Mouse (Mus musculus) heart, postnatal 36 days (tissue): ENCODE measurements around the gene Odf4. TPM values are rescaled to one million over a fixed set of nuclear protein-coding genes. Genes with fewer than 3 reads are reported as not detected.

Source experiments
- DNase-seq, 2 experiments: peaks; one replicate each; pipeline ENCODE4 v3.0.0; 2021 to 2022
- intact Hi-C: fragments of 180-260 bp; cut with DNase I; formaldehyde crosslinking; loops from one replicate; pipeline ENCODE4 v1.15.1; 2025
- total RNA-seq, 2 experiments: library from RNA; stranded (reverse); gene quantifications; 2 replicates each; pipeline ENCODE4 v1.2.3; 2021

The Odf4 gene
- total RNA-seq, 2 experiments from 2014 or later: not detected

DNA sequence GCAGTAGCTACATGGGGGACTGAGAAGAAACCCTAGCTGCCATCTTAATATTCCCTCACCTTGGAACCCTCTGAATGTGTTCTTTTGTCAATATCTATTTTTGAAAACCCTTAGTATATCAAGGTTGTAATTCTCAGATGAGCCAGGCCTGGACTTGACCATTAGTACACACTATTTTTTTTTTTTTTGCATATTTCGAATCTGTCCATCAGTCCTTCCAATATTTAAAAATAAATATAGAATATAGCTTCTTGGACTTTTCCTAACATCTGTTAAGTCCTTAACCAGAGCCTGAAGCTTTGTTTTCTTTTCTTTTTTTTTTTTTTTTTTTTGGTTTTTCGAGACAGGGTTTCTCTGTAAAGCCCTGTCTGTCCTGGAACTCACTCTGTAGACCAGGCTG is 43.0 kb downstream of the Odf4 start:
- intact Hi-C loops: no loop called here
- DNase-seq: no peak

- no peak for DNase-seq
- intact Hi-C loops: no loop called here
These were observed 44.8 kb downstream of the Odf4 start for GRCm38 (mm10) chr11:68882107-68882506.

- intact Hi-C loops: loop anchor here (5.0 kb wide), 1 partner anchor 337 kb away; no protein-coding TSS in a partner anchor
- no peak for DNase-seq
These were observed 48.1 kb downstream of the Odf4 start for GRCm38 (mm10) chr11:68878811-68879210.

DNA sequence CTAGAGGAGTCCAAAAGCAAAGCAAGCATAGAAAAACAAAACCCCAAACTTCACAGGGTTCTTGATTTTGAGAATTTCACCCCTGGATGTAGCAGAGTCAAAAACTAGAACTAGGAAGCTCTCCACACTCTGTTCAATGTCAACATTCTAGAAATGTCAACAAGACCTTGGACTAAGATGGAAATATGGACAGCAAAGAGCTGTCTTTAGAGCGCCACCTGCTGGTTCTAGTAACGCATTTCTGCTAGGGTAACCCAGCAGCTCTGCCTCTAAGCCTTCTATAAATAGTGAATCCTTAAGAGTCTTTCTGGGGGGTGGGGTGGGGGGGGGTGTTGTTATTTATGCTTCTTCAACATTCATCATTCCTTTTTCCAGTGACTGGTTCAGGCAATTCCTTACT is 52.0 kb downstream of the Odf4 start:
- intact Hi-C loops: loop anchor here (1.0 to 5.0 kb wide), 5 partner anchors 32 to 390 kb away; no protein-coding TSS in a partner anchor

More for the DNA sequence above, 52.0 kb downstream of the Odf4 start:
- peak; percentile 57 to 70 for DNase-seq

Other genes with a start within 250 kb of the Odf4 start
- gene Myh10, start 235.5 kb downstream of the Odf4 start, total RNA-seq: 10 to 100 TPM; 23.0 to 26.4 TPM
- gene Ndel1, start 55.2 kb downstream of the Odf4 start, total RNA-seq: 10 to 100 TPM; 60.9 to 71.3 TPM
- not detected for gene Rnf222, start 38.5 kb downstream of the Odf4 start, total RNA-seq
- 100 to 1,000 TPM; 655 to 678 TPM for gene Rpl26, start 25.5 kb downstream of the Odf4 start, total RNA-seq
- 10 to 100 TPM; 25.6 to 32.5 TPM for gene Arhgef15, start 30.4 kb upstream of the Odf4 start, total RNA-seq
- gene Slc25a35, start 41.0 kb upstream of the Odf4 start, total RNA-seq: 1 to 10 TPM; 5.0 to 5.8 TPM
- 10 to 100 TPM; 78.9 to 97.0 TPM for gene Rangrf, start 48.1 kb upstream of the Odf4 start, total RNA-seq
- 1 to 10 TPM; 5.8 to 8.3 TPM for gene Pfas, start 81.4 kb upstream of the Odf4 start, total RNA-seq
- gene Ctc1, start 88.8 kb upstream of the Odf4 start, total RNA-seq: 10 to 100 TPM; 12.5 to 14.3 TPM
- gene Aurkb, start 118.6 kb upstream of the Odf4 start, total RNA-seq: 1 to 10 TPM in 1 of 2 experiments, under 1 TPM in 1; 0.72 to 1.2 TPM
- 10 to 100 TPM; 16.0 to 17.1 TPM for gene Borcs6, start 132.6 kb upstream of the Odf4 start, total RNA-seq
- gene Tmem107, start 143.7 kb upstream of the Odf4 start, total RNA-seq: 1 to 10 TPM; 4.2 to 6.1 TPM
- 10 to 100 TPM; 50.5 to 72.7 TPM for gene Vamp2, start 161.4 kb upstream of the Odf4 start, total RNA-seq
- 10 to 100 TPM; 34.2 to 82.1 TPM for gene Per1, start 168.1 kb upstream of the Odf4 start, total RNA-seq
- gene Hes7, start 193.3 kb upstream of the Odf4 start, total RNA-seq: not detected
- gene 9130213A22Rik, start 195.5 kb upstream of the Odf4 start, total RNA-seq: under 1 TPM in 1 of 2 experiments, not detected in 1; 0.22 TPM
- gene Aloxe3, start 198.8 kb upstream of the Odf4 start, total RNA-seq: not detected
- gene Alox12b, start 229.9 kb upstream of the Odf4 start, total RNA-seq: not detected